Mouse (Mus musculus): ENCODE measurements around the gene Prkd3. TPM values are rescaled to one million over a fixed set of nuclear protein-coding genes. Genes with fewer than 3 reads are reported as not detected.

Gene Prkd3
- polyA plus RNA-seq (2015; fragmentation: Nextera tagmentation; extraction: Ambion mirVana): 7.9 and 8.2 TPM in 2 replicates

DNA sequence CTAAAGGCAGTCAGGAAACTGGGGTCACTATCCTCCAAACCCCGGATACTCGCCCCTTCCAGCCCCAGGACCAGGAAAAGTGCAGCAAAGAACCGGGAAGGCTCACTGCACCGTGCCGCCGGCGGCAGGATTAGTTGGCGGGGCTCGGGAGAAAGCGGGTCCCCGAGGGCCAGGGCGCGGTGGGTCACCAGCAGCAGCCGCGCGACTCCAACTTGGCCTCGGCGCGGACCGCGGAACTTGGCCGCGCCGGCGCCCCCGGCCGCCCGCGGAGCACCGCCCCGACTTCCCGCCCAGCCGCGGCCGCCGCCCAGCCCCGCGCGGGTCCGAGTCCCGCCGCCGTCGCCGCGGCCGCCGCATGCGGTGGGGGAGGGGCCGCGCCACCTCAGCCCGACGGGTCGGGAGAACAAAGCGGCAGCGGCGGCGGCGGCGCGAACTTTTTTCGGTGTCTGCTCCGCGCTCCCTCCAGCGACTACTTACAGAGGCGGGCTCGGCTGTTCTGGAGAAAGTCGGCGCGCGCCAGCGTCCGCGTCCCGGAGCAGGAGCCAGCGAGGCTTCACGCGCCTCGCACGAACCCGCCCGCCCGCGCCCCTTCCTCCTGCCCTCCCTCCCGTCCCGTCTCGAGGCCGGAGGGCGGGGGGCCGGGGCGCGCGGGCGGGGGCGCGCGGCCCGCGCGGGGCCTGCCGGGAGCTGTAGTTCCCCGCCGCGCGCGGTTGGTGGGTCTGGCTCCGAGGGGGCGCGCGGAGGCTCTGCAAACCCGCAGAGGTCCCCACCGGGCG is at the start of gene Prkd3:
Gene Prkd3, minus strand, starts transcription at position 609 of the 776 bp plus-strand sequence.

DNA sequence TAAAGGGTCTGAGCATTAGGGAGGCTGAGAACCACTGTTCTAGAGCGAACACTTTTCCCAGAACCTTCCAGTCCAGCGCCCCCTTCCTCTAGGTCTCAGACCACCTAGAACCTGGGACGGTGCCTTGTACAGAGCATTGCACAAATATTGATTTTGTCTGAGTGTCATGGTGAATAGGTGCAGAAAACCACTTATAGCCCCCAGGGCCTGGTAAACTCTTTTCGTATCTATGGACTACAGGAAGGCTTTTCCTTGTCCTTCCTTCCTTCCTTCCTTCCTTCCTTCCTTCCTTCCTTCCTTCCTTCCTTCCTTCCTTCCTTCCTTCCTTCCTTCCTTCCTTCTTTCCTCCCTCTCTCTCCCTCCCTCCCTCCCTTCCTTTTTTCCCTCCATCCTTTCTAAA is 31.0 kb upstream of the Prkd3 start, which contains the start of gene Qpct:
Gene Qpct, plus strand, starts transcription at position 301 of the 400 bp plus-strand sequence.

DNA sequence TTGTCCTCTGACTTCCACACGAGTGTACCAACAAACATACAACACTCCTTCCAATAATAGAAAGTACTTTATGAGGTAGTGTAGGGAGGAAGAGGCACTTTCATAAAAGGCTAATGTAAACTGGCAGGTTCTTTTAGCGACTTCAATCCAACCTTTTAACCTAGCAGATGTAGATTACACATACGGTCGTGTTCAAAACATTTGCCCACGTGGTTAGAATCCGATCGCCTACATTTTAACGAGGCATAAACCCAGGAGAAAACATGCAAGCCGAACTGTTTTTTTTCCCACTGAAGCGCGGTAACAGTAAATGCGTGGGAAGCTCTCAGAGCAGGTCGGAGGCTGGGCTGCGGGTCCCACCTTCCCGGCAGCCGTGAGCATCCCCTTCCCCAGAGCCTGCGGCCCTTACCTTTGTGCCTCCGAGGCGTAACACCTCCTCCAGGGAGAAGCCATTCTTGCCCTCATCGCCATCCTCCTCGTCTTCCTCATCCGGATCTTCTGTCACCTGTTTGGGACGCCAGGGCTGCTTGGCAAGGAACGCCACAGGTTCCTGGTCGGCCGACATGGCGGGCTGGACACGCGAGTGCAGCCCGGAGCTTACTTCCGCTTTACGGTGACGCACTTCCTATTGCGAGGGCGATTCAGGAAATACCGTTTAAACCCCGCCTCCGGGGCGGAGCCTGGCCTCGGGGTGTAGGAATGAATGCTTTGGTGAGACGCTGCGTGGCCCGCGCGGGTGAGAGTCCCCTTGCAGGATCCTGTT is 84.0 kb downstream of the Prkd3 start, which contains the start of the genes Cebpz and Ndufaf7:
Gene Cebpz, minus strand, starts transcription at position 601 of the 763 bp plus-strand sequence.
Gene Ndufaf7, plus strand, starts transcription at position 671 of the 763 bp plus-strand sequence.

DNA sequence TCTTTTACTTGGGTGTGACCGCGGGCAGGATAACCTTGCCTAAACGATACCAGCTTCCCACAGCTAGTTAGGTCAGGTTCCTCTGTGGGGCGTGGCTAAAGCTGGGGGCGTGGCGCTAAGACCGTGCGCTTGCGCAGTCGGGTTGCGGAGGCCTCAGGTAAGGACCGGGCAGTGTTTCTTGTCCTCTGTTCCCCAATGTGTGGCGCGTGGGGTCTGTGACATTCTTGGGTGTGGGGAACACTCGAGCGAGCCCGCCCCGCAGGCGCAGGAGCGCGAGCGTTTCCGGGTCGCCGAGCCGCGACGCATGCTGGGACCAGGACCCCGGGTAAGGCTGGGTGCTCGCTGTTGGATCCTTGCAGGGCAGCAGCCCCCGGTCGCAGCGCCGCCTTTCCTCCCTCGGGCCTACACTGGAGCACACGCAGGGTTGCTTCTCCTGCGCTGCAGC is 104.2 kb downstream of the Prkd3 start, which contains the start of gene Cebpzos:
Gene Cebpzos, plus strand, starts transcription at position 132 of the 445 bp plus-strand sequence.

DNA sequence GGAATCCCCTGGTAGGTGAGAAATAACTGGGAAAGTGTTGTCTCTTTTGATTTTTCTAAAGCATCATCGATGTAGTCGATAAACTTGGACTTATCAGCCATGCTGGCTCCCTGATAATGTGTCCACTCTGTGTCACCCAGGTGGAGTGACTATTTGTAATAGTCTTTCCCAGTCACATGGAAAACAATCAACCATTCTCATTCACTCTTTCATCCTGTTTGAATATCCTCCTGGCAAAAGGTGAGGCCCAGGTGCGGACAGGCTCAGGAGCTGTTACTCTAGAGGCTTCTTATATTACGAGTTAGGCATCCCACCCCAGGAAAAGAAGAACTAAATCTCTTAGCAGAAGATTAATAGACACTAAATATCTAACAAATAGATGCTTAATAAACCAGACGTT is 113.7 kb downstream of the Prkd3 start, which contains the start of gene Sult6b1:
Gene Sult6b1, minus strand, starts transcription at position 101 of the 400 bp plus-strand sequence.

Other genes with a start within 250 kb of the Prkd3 start
- gene Heatr5b, start 185.5 kb downstream of the Prkd3 start, polyA plus RNA-seq (2015; fragmentation: Nextera tagmentation; extraction: Ambion mirVana): 12.9 and 14.5 TPM in 2 replicates
- 61.6 and 66.9 TPM in 2 replicates for gene Gpatch11, start 185.2 kb downstream of the Prkd3 start, polyA plus RNA-seq (2015; fragmentation: Nextera tagmentation; extraction: Ambion mirVana)
- 7.7 and 8.0 TPM in 2 replicates for gene Eif2ak2, start 138.2 kb downstream of the Prkd3 start, polyA plus RNA-seq (2015; fragmentation: Nextera tagmentation; extraction: Ambion mirVana)
- 0.20 and 0.27 TPM in 2 replicates for gene Sult6b1, start 113.8 kb downstream of the Prkd3 start, polyA plus RNA-seq (2015; fragmentation: Nextera tagmentation; extraction: Ambion mirVana)
- 138 and 159 TPM in 2 replicates for gene Cebpzos, start 104.3 kb downstream of the Prkd3 start, polyA plus RNA-seq (2015; fragmentation: Nextera tagmentation; extraction: Ambion mirVana)
- 37.4 and 48.0 TPM in 2 replicates for gene Cebpz, start 83.8 kb downstream of the Prkd3 start, polyA plus RNA-seq (2015; fragmentation: Nextera tagmentation; extraction: Ambion mirVana)
- gene Ndufaf7, start 83.7 kb downstream of the Prkd3 start, polyA plus RNA-seq (2015; fragmentation: Nextera tagmentation; extraction: Ambion mirVana): 68.7 and 69.4 TPM in 2 replicates
- 40.7 and 47.7 TPM in 2 replicates for gene Qpct, start 31.1 kb upstream of the Prkd3 start, polyA plus RNA-seq (2015; fragmentation: Nextera tagmentation; extraction: Ambion mirVana)